Mouse (Mus musculus) heart, adult 8-10 months (tissue): Measurements from ENCODE around the gene Zcchc14. TPM values are rescaled to one million over a fixed set of nuclear protein-coding genes. Genes with fewer than 3 reads are reported as not detected.

ENCODE experiments used
- DNase-seq: peaks from one replicate; pipeline ENCODE4 v3.0.0; 2022; ENCODE audit warnings: low spot score
- total RNA-seq, 4 experiments: library from RNA; stranded (reverse); gene quantifications; 2 replicates each; pipeline ENCODE4 v1.2.4; 2022

Zcchc14 gene
- total RNA-seq, 4 experiments from 2014 or later = 23.7 to 30.9 (median 26.2) TPM

GRCm38 (mm10) chr8:121552506-121552905 lies 100.2 kb downstream of the Zcchc14 start:
- no peak for DNase-seq

DNA sequence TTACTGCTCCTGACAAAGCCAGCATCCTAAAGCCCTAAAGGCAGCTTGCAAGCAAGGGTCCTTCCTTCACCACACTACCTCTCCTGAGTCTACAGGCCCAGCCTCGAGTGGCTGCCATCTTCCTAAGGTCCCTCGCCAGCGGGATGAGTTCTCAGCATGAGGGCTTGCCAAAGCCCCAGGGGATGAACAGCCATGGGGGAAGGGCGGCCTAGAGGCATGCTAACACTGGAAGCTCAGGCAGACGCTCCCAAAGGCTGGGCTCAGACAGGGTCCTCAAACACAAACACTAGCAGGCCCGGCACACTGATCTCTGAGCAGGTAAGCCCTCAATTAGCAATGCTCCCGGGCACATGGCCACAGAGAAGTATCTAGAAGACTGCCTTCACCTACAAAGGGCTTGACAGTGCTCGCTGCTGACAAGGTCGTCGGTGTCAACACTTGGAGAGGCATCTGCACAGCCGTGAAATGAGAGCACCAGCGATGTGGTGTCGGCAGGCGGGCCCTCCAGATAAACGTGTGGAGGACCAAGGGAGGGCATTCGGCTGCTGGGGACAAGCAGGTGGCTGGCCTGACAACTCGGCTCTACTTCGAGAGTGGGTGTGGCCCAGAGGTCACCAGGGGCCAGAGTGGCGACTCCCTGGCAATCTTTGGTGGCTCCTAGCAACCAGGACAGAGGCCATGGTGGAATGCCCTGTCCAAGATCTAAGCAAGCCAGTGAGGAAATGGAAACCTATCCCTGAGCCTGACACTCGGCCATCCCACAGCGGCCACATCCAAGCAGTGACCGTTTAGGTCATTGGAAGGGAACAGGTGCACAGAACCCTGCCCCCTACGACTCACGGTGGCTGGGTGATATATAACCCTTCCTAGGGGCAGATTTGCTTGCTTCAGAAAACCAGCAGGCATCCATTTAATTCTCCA lies 101.4 kb downstream of the Zcchc14 start:
- DNase-seq = no peak

GRCm38 (mm10) chr8:121550056-121550455 lies 102.6 kb downstream of the Zcchc14 start:
- no peak for DNase-seq

Other genes with a start within 250 kb of the Zcchc14 start
- not detected for gene 1700018B08Rik, start 108.6 kb downstream of the Zcchc14 start, total RNA-seq
- gene Fbxo31, start 74.1 kb downstream of the Zcchc14 start, total RNA-seq = 100 to 1,000 TPM in 2 of 4 experiments, 10 to 100 TPM in 2; 93.3 to 137 (median 102) TPM
- gene Map1lc3b, start 62.5 kb downstream of the Zcchc14 start, total RNA-seq = 100 to 1,000 TPM; 264 to 289 (median 284) TPM
- under 1 TPM in 1 of 4 experiments, not detected in 3; 0.16 TPM for gene Jph3, start 76.7 kb upstream of the Zcchc14 start, total RNA-seq
- 10 to 100 TPM; 12.5 to 14.9 (median 12.9) TPM for gene Klhdc4, start 176.7 kb upstream of the Zcchc14 start, total RNA-seq